Mouse (Mus musculus) B cell, adult (primary cell): ENCODE data around the gene Gpr45. TPM values are rescaled to one million over a fixed set of nuclear protein-coding genes. Genes with fewer than 3 reads are reported as not detected.

Experiments
- total RNA-seq: library from RNA; stranded (reverse); gene quantifications from 4 replicates; pipeline ENCODE4 v1.2.4, GENCODE M21; 2023; ENCODE audit not compliant: inconsistent age

The Gpr45 gene
- not detected in 4 replicates for total RNA-seq

DNA sequence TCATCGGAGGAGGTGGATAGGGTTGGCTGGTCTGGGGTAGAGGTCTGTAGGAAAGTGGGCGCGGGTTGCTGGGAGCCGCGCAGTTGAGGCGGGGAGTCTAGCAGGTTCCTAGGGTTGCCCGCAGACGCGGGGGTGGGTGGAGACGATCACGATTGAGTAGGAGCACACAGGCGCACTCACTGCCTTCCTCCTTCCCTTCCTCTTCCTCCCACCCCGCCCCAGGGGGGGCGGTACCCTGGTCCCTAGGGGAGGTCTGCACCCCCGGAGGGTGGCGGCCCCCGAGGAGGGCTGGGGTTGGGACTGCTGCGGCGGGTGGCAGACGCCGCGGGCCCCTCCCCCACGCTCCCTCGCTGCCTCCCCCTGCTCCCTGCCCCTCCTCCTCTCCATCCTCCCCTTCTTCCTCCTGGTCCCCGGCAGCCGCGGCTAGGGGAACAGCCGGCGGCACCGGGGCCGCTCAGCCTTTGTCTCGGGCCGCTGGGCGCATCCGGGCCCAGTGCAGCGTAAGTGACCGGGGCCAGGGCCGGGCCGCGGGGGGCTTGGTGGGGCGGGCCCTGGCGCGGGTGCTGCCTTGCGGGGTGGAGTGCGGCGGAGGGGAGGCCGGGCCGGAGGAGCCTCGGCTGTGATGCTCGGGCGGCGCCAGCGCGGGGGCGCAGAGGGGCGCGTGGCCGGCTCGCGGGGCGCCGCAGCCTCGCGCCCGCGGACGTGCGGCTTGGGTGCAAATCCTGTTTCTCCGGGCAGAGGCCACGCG lies at the start of gene Gpr45:
Gene Gpr45, plus strand, starts transcription at position 139 of the 748 bp plus-strand sequence.

Other genes with a start within 250 kb of the Gpr45 start
- gene Mrps9, start 101.6 kb upstream of the Gpr45 start, total RNA-seq: 38.7 to 47.7 TPM (median 44.2 TPM) in 4 replicates
- gene Tgfbrap1, start 145.8 kb downstream of the Gpr45 start, total RNA-seq: 27.2 to 31.2 TPM (median 28.9 TPM) in 4 replicates
- gene AI597479, start 145.8 kb downstream of the Gpr45 start, total RNA-seq: 6.0 to 7.5 TPM (median 7.1 TPM) in 4 replicates
- 0.66 to 1.1 TPM (median 0.70 TPM) in 3 of 4 replicates, not detected in the other for gene Fhl2, start 244.1 kb downstream of the Gpr45 start, total RNA-seq